In genomic region chr1:14995348-14995747, GRCm38 (mm10) we compare ENCODE assay signal across 22 mouse cellular contexts.
"Had no signal": no experiment of that assay in that cellular context is flagged by ENCODE, and none has a peak within 500 bp of the region (broad histone marks: within the 10 kb centered on the region; RNA-seq: fewer than 3 reads in every experiment).

No protein-coding gene starts in this region.

- ATAC-seq: liver, embryonic 12.5 days; midbrain, embryonic 15.5 days had no signal

- H3K27me3 ChIP-seq: limb, embryonic 13.5 days; liver, embryonic 12.5 days; liver, embryonic 15.5 days; lung, embryonic 15.5 days; midbrain, embryonic 12.5 days; midbrain, embryonic 15.5 days; neural tube, embryonic 12.5 days; neural tube, embryonic 15.5 days had no signal

- H3K36me3 ChIP-seq: limb, embryonic 10.5 days; limb, embryonic 13.5 days; liver, embryonic 12.5 days; liver, embryonic 15.5 days; lung, embryonic 15.5 days; midbrain, embryonic 12.5 days; midbrain, embryonic 15.5 days; neural tube, embryonic 12.5 days; neural tube, embryonic 15.5 days had no signal

- DNase-seq: kidney, adult 11 months; kidney, adult 8-10 months; kidney, postnatal 25 days; layer of hippocampus, adult 9-11 months; liver; lung, adult 18-20 months; lung, postnatal 10 days; lung, postnatal 36 days; right cerebral cortex, adult 18-20 months; right cerebral cortex, postnatal 14 days; spleen, adult 18-20 months; thymus, adult 18-20 months; thymus, postnatal 36 days had no signal
